In genomic region chr1:163624887-163625286, GRCm38 (mm10) we compare ENCODE assay signal across 36 mouse cellular contexts.
"Had no signal": no experiment of that assay in that cellular context is flagged by ENCODE, and none has a peak within 500 bp of the region (broad histone marks: within the 10 kb centered on the region; RNA-seq: fewer than 3 reads in every experiment).

No protein-coding gene starts in this region.

- H3K4me3 ChIP-seq: heart, adult 2 months; heart, embryonic 10.5 days; heart, embryonic 12.5 days; heart, embryonic 13.5 days; heart, embryonic 15.5 days; hindbrain, embryonic 10.5 days; hindbrain, embryonic 12.5 days; hindbrain, embryonic 13.5 days; hindbrain, embryonic 15.5 days; intestine, embryonic 15.5 days; kidney, embryonic 15.5 days; layer of hippocampus, adult 2 months had no signal

- DNase-seq: heart, adult 18-20 months; heart, adult 2 months; heart, postnatal 10 days; heart, postnatal 14 days; heart, postnatal 36 days; heart, postnatal 4 days; kidney, adult 11 months; kidney, adult 18-20 months; kidney, adult 2 months; kidney, adult 8-10 months; kidney, adult 9 months; kidney, postnatal 10 days; kidney, postnatal 14 days; kidney, postnatal 25 days; kidney, postnatal 36 days; kidney, postnatal 4 days; layer of hippocampus, adult 9-11 months had no signal

- H3K27ac ChIP-seq: heart, adult 2 months; heart, embryonic 10.5 days; heart, embryonic 13.5 days; heart, embryonic 15.5 days; hindbrain, embryonic 10.5 days; hindbrain, embryonic 12.5 days; hindbrain, embryonic 13.5 days; hindbrain, embryonic 14.5 days; hindbrain, embryonic 15.5 days; hindbrain, postnatal 0 days; intestine, embryonic 15.5 days; kidney, embryonic 15.5 days; kidney, postnatal 0 days; layer of hippocampus, adult 2 months had no signal

- H3K9me3 ChIP-seq: heart, embryonic 10.5 days; heart, embryonic 12.5 days; heart, embryonic 13.5 days; heart, embryonic 15.5 days; hindbrain, embryonic 10.5 days; hindbrain, embryonic 12.5 days; hindbrain, embryonic 13.5 days; hindbrain, embryonic 15.5 days; intestine, embryonic 15.5 days; kidney, embryonic 15.5 days had no signal

- ATAC-seq: hindbrain, embryonic 16.5 days; hindbrain, postnatal 0 days; inflammation-experienced regulatory T-cells, adult 6 months; intestine, embryonic 15.5 days; intestine, embryonic 16.5 days; intestine, postnatal 0 days had no signal

- H3K4me2 ChIP-seq: heart, embryonic 11.5 days; heart, embryonic 12.5 days; heart, embryonic 13.5 days; heart, embryonic 15.5 days; hindbrain, embryonic 12.5 days; hindbrain, embryonic 13.5 days; hindbrain, embryonic 14.5 days; hindbrain, embryonic 15.5 days; intestine, embryonic 15.5 days; kidney, embryonic 15.5 days had no signal

- H3K36me3 ChIP-seq: heart, embryonic 10.5 days; heart, embryonic 12.5 days; heart, embryonic 13.5 days; heart, embryonic 15.5 days; hindbrain, embryonic 10.5 days; hindbrain, embryonic 12.5 days; hindbrain, embryonic 13.5 days; hindbrain, embryonic 15.5 days; intestine, embryonic 15.5 days; kidney, embryonic 15.5 days had no signal

- H3K9ac ChIP-seq: heart, embryonic 12.5 days; heart, embryonic 13.5 days; heart, embryonic 15.5 days; hindbrain, embryonic 12.5 days; hindbrain, embryonic 13.5 days; hindbrain, embryonic 14.5 days; hindbrain, embryonic 15.5 days; intestine, embryonic 15.5 days; kidney, embryonic 15.5 days had no signal

- H3K4me1 ChIP-seq: heart, embryonic 10.5 days; heart, embryonic 12.5 days; heart, embryonic 13.5 days; heart, embryonic 15.5 days; hindbrain, embryonic 10.5 days; hindbrain, embryonic 12.5 days; hindbrain, embryonic 13.5 days; hindbrain, embryonic 15.5 days; intestine, embryonic 15.5 days had no signal

- H3K27me3 ChIP-seq: heart, embryonic 12.5 days; heart, embryonic 13.5 days; heart, embryonic 15.5 days; hindbrain, embryonic 12.5 days; hindbrain, embryonic 13.5 days; hindbrain, embryonic 15.5 days; intestine, embryonic 15.5 days; kidney, embryonic 15.5 days had no signal
